Mouse (Mus musculus) spleen, adult 18-20 months (tissue): ENCODE data around the gene Upf2.
"Not testable (repeated sequence)": the region's sequence is repeated elsewhere in the genome, so short reads cannot be mapped to it uniquely, and the experiment has no call there.

Experiments
- DNase-seq, 2 experiments: peaks; one replicate each; pipeline ENCODE4 v3.0.0; 2022; ENCODE audit warnings: mixed read lengths in 2 of 2

Upf2 gene

GRCm38 (mm10) chr2:6072685-6073260 lies 121.5 kb downstream of the Upf2 start:
- DNase-seq = no peak

GRCm38 (mm10) chr2:6074891-6075529 lies 123.7 kb downstream of the Upf2 start:
- no peak for DNase-seq

- DNase-seq = no peak
These were observed 124.2 kb downstream of the Upf2 start for GRCm38 (mm10) chr2:6075530-6075896.

GRCm38 (mm10) chr2:6080037-6080436 lies 128.8 kb downstream of the Upf2 start:
- no peak for DNase-seq

GRCm38 (mm10) chr2:6081108-6081507 lies 129.8 kb downstream of the Upf2 start:
- DNase-seq = no peak

GRCm38 (mm10) chr2:6082615-6083014 lies 131.3 kb downstream of the Upf2 start:
- DNase-seq = no peak

- no peak for DNase-seq
These were observed 132.4 kb downstream of the Upf2 start for GRCm38 (mm10) chr2:6083696-6084095.

GRCm38 (mm10) chr2:6085622-6086530 lies 134.6 kb downstream of the Upf2 start:
- DNase-seq = peak; percentile 27 to 31

- no peak for DNase-seq
These were observed 135.9 kb downstream of the Upf2 start for GRCm38 (mm10) chr2:6087151-6087550.

GRCm38 (mm10) chr2:6089941-6090340 lies 138.7 kb downstream of the Upf2 start:
- DNase-seq = not testable (repeated sequence)

GRCm38 (mm10) chr2:6097113-6097716 lies 145.9 kb downstream of the Upf2 start:
- DNase-seq = no peak

- DNase-seq = no peak
These were observed 147.7 kb downstream of the Upf2 start for GRCm38 (mm10) chr2:6098924-6099323.

GRCm38 (mm10) chr2:6099443-6099842 lies 148.2 kb downstream of the Upf2 start:
- no peak for DNase-seq

GRCm38 (mm10) chr2:6100027-6100749 lies 148.9 kb downstream of the Upf2 start:
- DNase-seq = no peak

- no peak for DNase-seq
These were observed 149.5 kb downstream of the Upf2 start for GRCm38 (mm10) chr2:6100755-6101154.

- no peak for DNase-seq
These were observed 154.2 kb downstream of the Upf2 start for GRCm38 (mm10) chr2:6105437-6105836.
